Mouse (Mus musculus) spleen, adult 2 months (tissue): ENCODE results near the gene Ptp4a2.

Experiments
- CTCF ChIP-seq: fragments of 200-500 bp; IDR thresholded peaks from 2 replicates; pipeline ENCODE4 v1.5.1; 2011; ENCODE audit warnings: mild to moderate bottlenecking, inconsistent platforms; ENCODE audit not compliant: insufficient read depth, insufficient read length, insufficient replicate concordance; ENCODE audit errors: extremely low read depth
- POLR2A ChIP-seq: fragments of 200-500 bp; IDR thresholded peaks from 2 replicates; pipeline ENCODE4 v1.6.1; 2011; ENCODE audit warnings: low read depth, low read length, inconsistent platforms

DNA sequence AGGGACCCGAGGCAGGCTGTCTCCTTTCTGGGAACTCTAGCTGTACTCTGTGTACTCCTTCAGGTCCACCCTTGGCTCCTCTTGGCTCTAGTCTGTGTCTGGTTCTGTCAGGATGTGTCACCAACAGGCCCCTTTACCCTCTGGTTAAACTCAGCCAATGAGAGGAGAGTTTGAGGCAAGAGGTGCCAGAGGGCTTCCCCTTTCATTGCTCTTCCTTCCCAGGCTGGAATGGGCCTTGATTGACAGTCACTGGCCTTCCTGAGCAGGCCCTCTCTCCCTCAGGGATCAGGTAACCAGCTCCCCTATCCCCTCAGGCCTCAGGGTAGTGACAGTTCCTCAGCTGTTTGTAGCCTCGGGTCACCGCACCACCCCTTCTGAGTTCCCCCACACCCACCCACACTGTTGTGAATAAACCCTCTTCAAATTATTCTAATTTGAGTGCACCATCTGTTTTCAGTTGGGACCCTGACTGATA lies 28.1 kb upstream of the Ptp4a2 start:
- no peak for TF ChIP-seq CTCF
- TF ChIP-seq POLR2A, result no peak
